In the genomic region with DNA sequence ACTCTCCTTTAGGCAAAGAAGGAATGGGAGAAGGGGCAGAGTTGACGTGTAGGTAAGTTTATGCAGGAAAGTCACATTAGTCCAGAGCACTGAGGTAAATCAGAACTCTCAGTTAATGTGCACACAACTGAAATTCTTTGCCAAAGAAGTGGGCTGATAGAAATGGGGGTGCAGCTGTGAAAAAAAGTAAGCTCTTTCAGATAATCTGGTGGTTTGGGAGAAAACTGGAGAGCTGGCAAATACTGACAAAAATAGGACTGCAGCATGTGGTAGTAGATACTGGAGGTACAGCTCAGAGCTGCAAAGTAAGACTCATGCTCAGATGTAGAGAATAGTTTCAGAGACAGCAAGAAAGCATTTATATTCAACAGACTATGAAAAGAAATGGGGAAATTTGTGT, we compare ENCODE assay signal across 20 mouse cellular contexts.
DNase-seq lines count a peak whose midpoint lies in the region; ATAC-seq and TF ChIP-seq lines count a peak whose summit lies in the region.
"Had no signal": no experiment of that assay in that cellular context is flagged by ENCODE, and none has a peak within 500 bp of the region (broad histone marks: within the 10 kb centered on the region; RNA-seq: fewer than 3 reads in every experiment).

No protein-coding gene starts in this region.

- 23% methylated on average over 1 of the region's 1 CpGs for whole genome bisulfite sequencing in liver, embryonic 14.5 days (ENCODE audit: insufficient replicate concordance)

- H3K79me2 ChIP-seq in MEL (ENCODE audit: control insufficient read depth, insufficient read depth, low read length, poor library complexity) = no peaks in the 10 kb centered on the region

- no peak for TF ChIP-seq RAD21 in MEL (IDR thresholded peaks at IDR 0.05; ENCODE audit: low read depth, low read length)

- peaks cover 0 to 29% of the 10 kb centered on the region in 2 experiments; a peak in 2 of 4 replicates for H3K36me3 ChIP-seq in MEL (ENCODE audit: control insufficient read depth in 1 of 2, insufficient read depth in 2 of 2, low read length in 2 of 2)
- H3K36me3 ChIP-seq in liver, embryonic 14.5 days (replicated peaks; ENCODE audit: control insufficient read depth, insufficient read depth, low read depth) = no peaks in the 10 kb centered on the region
- H3K36me3 ChIP-seq: hindbrain, embryonic 13.5 days; intestine, embryonic 15.5 days; lung, embryonic 15.5 days; neural tube, embryonic 12.5 days had no signal

- DNase-seq in layer of hippocampus, adult 18-20 months (ENCODE audit: low spot score in 2 of 2) = peak; percentile 52 to 76
- DNase-seq in layer of hippocampus, adult 9-10 months (ENCODE audit: low spot score) = no peak
- peak; percentile 60 for DNase-seq in MEL (ENCODE audit: low read depth, low spot score)
- peak; percentile 76 for DNase-seq in layer of hippocampus, adult 9-11 months
- DNase-seq in liver, embryonic 14.5 days (ENCODE audit: low read depth in 3 of 3, low spot score in 3 of 3) = no peak
- DNase-seq in ovary, postnatal 36 days (ENCODE audit: low spot score) = no peak
- no peak for DNase-seq in yolk sac, embryonic 10.5 days (ENCODE audit: low spot score)
- DNase-seq: B cell, adult 2 months; cerebellum, adult 9-10 months; embryo, embryonic 11 days; gastrocnemius, adult 2 months; heart, adult 2 months; kidney, postnatal 10 days; thymus, postnatal 4 days had no signal

- no peak for TF ChIP-seq POLR2A in MEL (IDR thresholded peaks at IDR 0.05; ENCODE audit: control insufficient read depth in 1 of 2, insufficient read depth in 1 of 2, low read depth in 1 of 2, low read length in 2 of 2, poor library complexity in 1 of 2)

- peak overlapping the region in 1 of 2 experiments; percentile 29; a peak in 1 of 4 replicates for H3K4me3 ChIP-seq in MEL (ENCODE audit: control insufficient read depth in 1 of 2, insufficient read depth in 1 of 2, low read depth in 2 of 2, low read length in 2 of 2)
- H3K4me3 ChIP-seq in liver, embryonic 14.5 days (ENCODE audit: insufficient read depth in 1 of 2, low read depth in 2 of 2, low read length in 2 of 2) = no peak overlapping the region
- H3K4me3 ChIP-seq: forebrain, embryonic 13.5 days; gastrocnemius, adult 2 months; heart, adult 2 months; hindbrain, embryonic 13.5 days; intestine, embryonic 15.5 days; lung, embryonic 15.5 days; neural tube, embryonic 12.5 days had no signal

- TF ChIP-seq EP300 in MEL (IDR thresholded peaks at IDR 0.05; ENCODE audit: low read depth in 1 of 2, low read length in 2 of 2) = peak; percentile 47 to 77; a peak in 3 of 4 replicates
- peak; percentile 48; the same call in 1 of the 2 replicates for TF ChIP-seq EP300 in liver, embryonic 14.5 days (IDR thresholded peaks at IDR 0.05; ENCODE audit: low read depth)

- no peaks in the 10 kb centered on the region for H3K9me3 ChIP-seq in MEL (replicated peaks; ENCODE audit: insufficient read depth, low read length)
- no peaks in the 10 kb centered on the region for H3K9me3 ChIP-seq in liver, embryonic 14.5 days (ENCODE audit: control insufficient read depth, low read length)
- H3K9me3 ChIP-seq: forebrain, embryonic 13.5 days; hindbrain, embryonic 13.5 days; intestine, embryonic 15.5 days; lung, embryonic 15.5 days; neural tube, embryonic 12.5 days had no signal

- H3K9ac ChIP-seq in MEL (ENCODE audit: control insufficient read depth, low read depth, low read length, poor library complexity, severe bottlenecking) = peak overlapping the region; percentile 6; the same call in 1 of the 2 replicates
- peak overlapping the region; percentile 27; the same call in 1 of the 2 replicates for H3K9ac ChIP-seq in liver, embryonic 14.5 days (replicated peaks)
- H3K9ac ChIP-seq: forebrain, embryonic 13.5 days; hindbrain, embryonic 13.5 days; intestine, embryonic 15.5 days; lung, embryonic 15.5 days; neural tube, embryonic 12.5 days had no signal

- H3K4me2 ChIP-seq in liver, embryonic 14.5 days (ENCODE audit: low read depth) = peak overlapping the region; percentile 58
- H3K4me2 ChIP-seq: forebrain, embryonic 13.5 days; hindbrain, embryonic 13.5 days; intestine, embryonic 15.5 days; lung, embryonic 15.5 days; neural tube, embryonic 12.5 days had no signal

- H3K27me3 ChIP-seq in MEL (ENCODE audit: control insufficient read depth in 1 of 2, insufficient read depth in 2 of 2, low read length in 2 of 2) = no peaks in the 10 kb centered on the region
- no peaks in the 10 kb centered on the region for H3K27me3 ChIP-seq in liver, embryonic 14.5 days (ENCODE audit: control insufficient read depth, insufficient read depth, low read length)
- H3K27me3 ChIP-seq: forebrain, embryonic 13.5 days; hindbrain, embryonic 13.5 days; intestine, embryonic 15.5 days; lung, embryonic 15.5 days; neural tube, embryonic 12.5 days had no signal

- peaks cover 4 to 17% of the 10 kb centered on the region in 2 experiments for H3K4me1 ChIP-seq in MEL (ENCODE audit: control insufficient read depth in 1 of 2, insufficient read depth in 2 of 2, low read length in 2 of 2)
- H3K4me1 ChIP-seq in liver, embryonic 14.5 days (replicated peaks; ENCODE audit: control insufficient read depth in 2 of 2, insufficient read depth in 2 of 2, low read length in 1 of 2) = peaks cover 24 to 36% of the 10 kb centered on the region in 2 experiments
- H3K4me1 ChIP-seq: forebrain, embryonic 13.5 days; hindbrain, embryonic 13.5 days; intestine, embryonic 15.5 days; lung, embryonic 15.5 days; neural tube, embryonic 12.5 days had no signal

- ATAC-seq in liver, embryonic 14.5 days (ENCODE audit: insufficient read depth) = peak; percentile 56
- ATAC-seq in CD4-positive, CD25-positive, alpha-beta regulatory T cell, adult 4 months = no peak
- ATAC-seq: forebrain, embryonic 13.5 days; intestine, embryonic 15.5 days had no signal

- H3K27ac ChIP-seq in MEL (ENCODE audit: control insufficient read depth, low read depth, low read length) = peak overlapping the region; percentile 90
- peak overlapping the region; percentile 78 for H3K27ac ChIP-seq in liver, embryonic 14.5 days
- H3K27ac ChIP-seq: forebrain, embryonic 13.5 days; gastrocnemius, adult 2 months; heart, adult 2 months; hindbrain, embryonic 13.5 days; intestine, embryonic 15.5 days; lung, embryonic 15.5 days; neural tube, embryonic 12.5 days had no signal

- TF ChIP-seq CTCF in MEL (IDR thresholded peaks at IDR 0.05 in 2 of 3, conservative IDR thresholded peaks at IDR 0.05 in 1 of 3; ENCODE audit: control insufficient read depth in 1 of 3, insufficient read depth in 1 of 3, low read depth in 2 of 3, low read length in 3 of 3, poor library complexity in 1 of 3, severe bottlenecking in 1 of 3) = no peak
- no peak for TF ChIP-seq CTCF in liver, embryonic 14.5 days (IDR thresholded peaks at IDR 0.05; ENCODE audit: low read depth)

TF ChIP-seq in MEL, 35 proteins besides CTCF, POLR2A, EP300 and RAD21:
- TF ChIP-seq ZNF384 (IDR thresholded peaks at IDR 0.05; ENCODE audit: low read depth, low read length) (peak; percentile 77), MAFK (IDR thresholded peaks at IDR 0.05; ENCODE audit: borderline replicate concordance, low read depth, low read length) (no peak), GABPA (IDR thresholded peaks at IDR 0.05; ENCODE audit: low read depth, low read length) (no peak), TAL1 (IDR thresholded peaks at IDR 0.05; ENCODE audit: low read length) (peak; percentile 39; the same call in 1 of the 2 replicates), TCF12 (IDR thresholded peaks at IDR 0.05; ENCODE audit: low read depth, low read length) (peak; percentile 35; the same call in 1 of the 2 replicates), NELFE (IDR thresholded peaks at IDR 0.05; ENCODE audit: low read depth, low read length) (no peak), SMC3 (IDR thresholded peaks at IDR 0.05; ENCODE audit: low read depth, low read length) (no peak), ZMIZ1 (IDR thresholded peaks at IDR 0.05; ENCODE audit: low read depth, low read length) (no peak), CHD1 (IDR thresholded peaks at IDR 0.05; ENCODE audit: low read depth, low read length) (no peak), GATA1 (IDR thresholded peaks at IDR 0.05; ENCODE audit: low read depth, low read length) (peak; percentile 57), ETS1 (IDR thresholded peaks at IDR 0.05; ENCODE audit: low read depth, low read length) (peak; percentile 43; the same call in 1 of the 2 replicates), CHD2 (IDR thresholded peaks at IDR 0.05; ENCODE audit: low read length) (no peak)

Comparison
In these comparisons a context has a peak if more than half of its experiments do, and no peak if none do; other contexts are left out.
1. DNase-seq: peak in layer of hippocampus, adult 18-20 months (2 of 2), MEL (single experiment) and layer of hippocampus, adult 9-11 months (single experiment); none in layer of hippocampus, adult 9-10 months (single experiment), liver, embryonic 14.5 days (0 of 3), ovary, postnatal 36 days (single experiment) and yolk sac, embryonic 10.5 days (single experiment).